Mouse (Mus musculus) retina, adult 2 months (tissue): Measurements from ENCODE around the gene Sema4d.

ENCODE experiments used
- DNase-seq: peaks from one replicate; pipeline ENCODE4 v3.0.0-alpha.2; 2012; ENCODE audit warnings: low read depth, low spot score

Sema4d gene

GRCm38 (mm10) chr13:51643924-51644828 lies 149.4 kb downstream of the Sema4d start:
- DNase-seq, result no peak

- no peak for DNase-seq
Observed at GRCm38 (mm10) chr13:51642171-51642778, 151.3 kb downstream of the Sema4d start.

GRCm38 (mm10) chr13:51641424-51641823 lies 152.1 kb downstream of the Sema4d start:
- DNase-seq, result no peak

GRCm38 (mm10) chr13:51638958-51639357 lies 154.6 kb downstream of the Sema4d start:
- no peak for DNase-seq
